Mouse (Mus musculus): ENCODE measurements at regions not wholly inside any gene's neighbourhood (a gene's known extent, or its start where the extent isn't known, plus 50 kb on each side); places are given as distances from the start of the nearest gene placed in this dataset.
"Not testable (repeated sequence)": the region's sequence is repeated elsewhere in the genome, so short reads cannot be mapped to it uniquely, and the experiment has no call there.

GRCm38 (mm10) chr3:50654441-50654840 lies 211.0 kb upstream of the Slc7a11 start:
- no peak for ATAC-seq (ENCODE audit: insufficient number of reproducible peaks, low FRiP score, low TSS enrichment)

- no peak for ATAC-seq (ENCODE audit: insufficient number of reproducible peaks, low FRiP score, low TSS enrichment)
These were observed 208.9 kb upstream of the Slc7a11 start for GRCm38 (mm10) chr3:50652265-50652664.

- 0 out of 2 replicates have a peak, but pooled peaks have one; percentile 31 for ATAC-seq (ENCODE audit: insufficient number of reproducible peaks, low FRiP score, low TSS enrichment)
These were observed 199.7 kb upstream of the Slc7a11 start for GRCm38 (mm10) chr3:50643068-50643467.

GRCm38 (mm10) chr3:50639907-50640323 lies 196.5 kb upstream of the Slc7a11 start:
- no peak for ATAC-seq (ENCODE audit: insufficient number of reproducible peaks, low FRiP score, low TSS enrichment)

GRCm38 (mm10) chr3:50634457-50635075 lies 191.2 kb upstream of the Slc7a11 start:
- ATAC-seq (ENCODE audit: insufficient number of reproducible peaks, low FRiP score, low TSS enrichment) = no peak

- no peak for ATAC-seq (ENCODE audit: insufficient number of reproducible peaks, low FRiP score, low TSS enrichment)
These were observed 187.9 kb upstream of the Slc7a11 start for GRCm38 (mm10) chr3:50631286-50631685.

- no peak for ATAC-seq (ENCODE audit: insufficient number of reproducible peaks, low FRiP score, low TSS enrichment)
These were observed 184.8 kb upstream of the Slc7a11 start for GRCm38 (mm10) chr3:50628092-50628696.

GRCm38 (mm10) chr3:50621176-50621575 lies 177.8 kb upstream of the Slc7a11 start:
- ATAC-seq (ENCODE audit: insufficient number of reproducible peaks, low FRiP score, low TSS enrichment) = not testable (repeated sequence)

- no peak for ATAC-seq (ENCODE audit: insufficient number of reproducible peaks, low FRiP score, low TSS enrichment)
These were observed 175.6 kb upstream of the Slc7a11 start for GRCm38 (mm10) chr3:50619061-50619460.

- ATAC-seq (ENCODE audit: insufficient number of reproducible peaks, low FRiP score, low TSS enrichment) = no peak
These were observed 172.2 kb upstream of the Slc7a11 start for GRCm38 (mm10) chr3:50615384-50616285.

- no peak for ATAC-seq (ENCODE audit: insufficient number of reproducible peaks, low FRiP score, low TSS enrichment)
These were observed 169.6 kb upstream of the Slc7a11 start for GRCm38 (mm10) chr3:50613011-50613410.

GRCm38 (mm10) chr3:50609341-50610012 lies 166.1 kb upstream of the Slc7a11 start:
- no peak for ATAC-seq (ENCODE audit: insufficient number of reproducible peaks, low FRiP score, low TSS enrichment)

- no peak for ATAC-seq (ENCODE audit: insufficient number of reproducible peaks, low FRiP score, low TSS enrichment)
These were observed 164.3 kb upstream of the Slc7a11 start for GRCm38 (mm10) chr3:50607736-50608135.

GRCm38 (mm10) chr3:50606986-50607385 lies 163.6 kb upstream of the Slc7a11 start:
- peak; percentile 84 for ATAC-seq (ENCODE audit: insufficient number of reproducible peaks, low FRiP score, low TSS enrichment)

GRCm38 (mm10) chr3:50605750-50606149 lies 162.3 kb upstream of the Slc7a11 start:
- ATAC-seq (ENCODE audit: insufficient number of reproducible peaks, low FRiP score, low TSS enrichment) = no peak

- ATAC-seq (ENCODE audit: insufficient number of reproducible peaks, low FRiP score, low TSS enrichment) = no peak
These were observed 159.8 kb upstream of the Slc7a11 start for GRCm38 (mm10) chr3:50603182-50603581.

- no peak for ATAC-seq (ENCODE audit: insufficient number of reproducible peaks, low FRiP score, low TSS enrichment)
These were observed 152.3 kb upstream of the Slc7a11 start for GRCm38 (mm10) chr3:50595732-50596131.

GRCm38 (mm10) chr3:50584323-50584722 lies 140.9 kb upstream of the Slc7a11 start:
- no peak for ATAC-seq (ENCODE audit: insufficient number of reproducible peaks, low FRiP score, low TSS enrichment)

- ATAC-seq (ENCODE audit: insufficient number of reproducible peaks, low FRiP score, low TSS enrichment) = no peak
These were observed 140.1 kb upstream of the Slc7a11 start for GRCm38 (mm10) chr3:50583475-50583874.

GRCm38 (mm10) chr3:50574388-50574787 lies 131.0 kb upstream of the Slc7a11 start:
- ATAC-seq (ENCODE audit: insufficient number of reproducible peaks, low FRiP score, low TSS enrichment) = no peak

- no peak; the same call in 1 of the 2 replicates for ATAC-seq (ENCODE audit: insufficient number of reproducible peaks, low FRiP score, low TSS enrichment)
These were observed 126.6 kb upstream of the Slc7a11 start for GRCm38 (mm10) chr3:50570027-50570426.
